Mouse (Mus musculus) layer of hippocampus, adult 2 months (tissue): Measurements from ENCODE around the gene Stk38. TPM values are rescaled to one million over a fixed set of nuclear protein-coding genes. Genes with fewer than 3 reads are reported as not detected.
"Not testable (repeated sequence)": the region's sequence is repeated elsewhere in the genome, so short reads cannot be mapped to it uniquely, and the experiment has no call there.

Experiments used
- DNase-seq, 2 experiments: peaks; one replicate each; pipeline ENCODE4 v3.0.0; 2022; ENCODE audit warnings: low spot score in 2 of 2
- H3K27ac ChIP-seq: fragments of 200-600 bp; 2 replicates; pipeline ENCODE4 v1.8.1; 2022
- H3K4me3 ChIP-seq: fragments of 200-600 bp; 2 replicates; pipeline ENCODE4 v1.8.1; 2022; ENCODE audit warnings: mild to moderate bottlenecking
- CTCF ChIP-seq: fragments of 200-600 bp; conservative IDR thresholded peaks from 2 replicates; pipeline ENCODE4 v1.8.1; 2022; ENCODE audit warnings: antibody characterized with exemption, mild to moderate bottlenecking, moderate library complexity
- total RNA-seq, 2 experiments: library from RNA; stranded (reverse); gene quantifications; 2 replicates each; pipeline ENCODE4 v1.2.3; 2021

Stk38 gene
- total RNA-seq, 2 experiments from 2014 or later = 50.4 to 65.6 TPM

DNA sequence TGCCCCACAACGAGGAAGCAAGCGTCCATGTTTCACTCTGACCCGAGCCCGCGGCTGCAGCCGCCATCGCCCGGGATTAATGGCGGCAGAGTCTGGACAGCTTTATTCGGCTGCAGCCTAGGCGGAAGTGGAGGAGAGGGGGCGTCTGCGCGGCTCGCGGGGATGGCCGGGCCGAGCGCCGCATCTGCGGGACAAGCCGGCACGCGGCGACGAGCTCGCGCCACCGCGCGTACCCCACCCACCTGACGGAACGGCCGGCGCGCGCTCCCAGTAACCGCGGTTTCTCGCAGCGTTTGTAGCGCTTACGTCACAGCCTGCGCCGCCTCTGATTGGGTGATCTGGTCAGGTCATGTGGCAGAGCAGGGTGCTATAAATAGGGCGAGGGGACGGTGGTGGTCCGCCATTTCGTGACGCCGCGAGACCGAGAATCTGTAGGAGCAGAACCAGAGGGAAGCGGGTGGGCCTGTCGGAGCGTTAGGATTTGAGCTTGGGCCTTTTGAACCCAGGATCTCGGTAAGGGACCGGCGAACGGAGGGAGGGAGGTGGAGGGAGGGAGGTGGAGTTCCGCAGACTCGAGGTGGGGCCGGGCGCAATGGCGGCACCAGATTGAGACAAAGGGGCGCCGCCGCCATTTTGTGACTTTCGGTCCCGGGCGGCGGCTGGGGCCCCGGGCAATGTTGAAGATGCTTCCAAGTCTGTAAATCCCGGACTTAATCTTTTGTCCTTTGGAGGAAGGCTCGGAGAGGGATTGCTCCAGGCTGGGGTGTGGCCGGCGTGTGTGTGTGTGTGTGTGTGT lies 24.7 kb upstream of the Stk38 start, which contains the start of gene Srsf3:
Gene Srsf3 (plus strand): TSS at position 355 of the 796 bp plus-strand sequence.
- TF ChIP-seq CTCF = no peak
- peak; percentile 98 to 99 for DNase-seq
- H3K4me3 ChIP-seq = peak within 1 kb of the TSS; percentile 95
- peak within 1 kb of the TSS; percentile 98 for H3K27ac ChIP-seq

- no peak for DNase-seq
Observed at GRCm38 (mm10) chr17:29031771-29032273, 24.0 kb upstream of the Stk38 start.

GRCm38 (mm10) chr17:29031085-29031711 lies 23.4 kb upstream of the Stk38 start:
- H3K27ac ChIP-seq = peak overlapping the region; percentile 98
- peak overlapping the region; percentile 95 for H3K4me3 ChIP-seq

More at GRCm38 (mm10) chr17:29031771-29032273, 24.0 kb upstream of the Stk38 start:
- no peak for TF ChIP-seq CTCF
- Histone ChIP-seq H3K4me3 (peak overlapping the region; percentile 95), H3K27ac (peak overlapping the region; percentile 98)

DNA sequence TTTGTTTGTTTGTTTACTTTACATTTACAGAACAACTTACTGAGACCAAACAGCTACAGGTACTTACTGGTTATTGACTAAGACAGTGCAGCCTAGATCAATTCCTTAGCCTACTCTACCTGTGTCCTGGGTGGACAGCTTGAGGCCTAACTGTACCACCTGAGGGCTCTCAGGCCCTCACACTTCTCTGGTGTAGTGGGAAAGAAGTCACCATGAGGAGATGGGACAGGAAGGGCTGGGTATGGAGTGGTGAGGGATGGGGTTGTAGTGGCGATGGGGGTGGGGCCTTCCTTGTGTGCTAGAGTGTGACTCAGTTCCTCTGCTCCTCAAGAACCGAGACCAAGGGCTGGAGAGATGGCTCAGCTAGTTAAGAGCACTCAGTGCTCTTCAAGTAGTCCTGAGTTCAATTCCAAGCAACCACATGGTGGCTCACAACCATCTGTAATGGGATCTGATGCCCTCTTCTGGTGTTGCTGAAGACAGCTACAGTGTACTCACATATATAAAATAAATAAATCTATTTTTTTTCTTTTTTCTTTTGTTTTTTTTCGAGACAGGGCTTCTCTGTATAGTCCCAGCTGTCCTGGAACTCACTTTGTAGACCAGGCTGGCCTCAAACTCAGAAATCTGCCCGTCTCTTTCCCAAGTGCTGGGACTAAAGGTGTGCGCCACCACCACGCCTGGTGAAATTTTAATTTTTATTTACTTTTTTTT lies 22.7 kb upstream of the Stk38 start:
- Histone ChIP-seq H3K4me3 (no peak overlapping the region), H3K27ac (no peak overlapping the region)
- no peak for DNase-seq
- TF ChIP-seq CTCF = peak; percentile 42

More at GRCm38 (mm10) chr17:29031085-29031711, 23.4 kb upstream of the Stk38 start:
- DNase-seq = not testable (repeated sequence)

DNA sequence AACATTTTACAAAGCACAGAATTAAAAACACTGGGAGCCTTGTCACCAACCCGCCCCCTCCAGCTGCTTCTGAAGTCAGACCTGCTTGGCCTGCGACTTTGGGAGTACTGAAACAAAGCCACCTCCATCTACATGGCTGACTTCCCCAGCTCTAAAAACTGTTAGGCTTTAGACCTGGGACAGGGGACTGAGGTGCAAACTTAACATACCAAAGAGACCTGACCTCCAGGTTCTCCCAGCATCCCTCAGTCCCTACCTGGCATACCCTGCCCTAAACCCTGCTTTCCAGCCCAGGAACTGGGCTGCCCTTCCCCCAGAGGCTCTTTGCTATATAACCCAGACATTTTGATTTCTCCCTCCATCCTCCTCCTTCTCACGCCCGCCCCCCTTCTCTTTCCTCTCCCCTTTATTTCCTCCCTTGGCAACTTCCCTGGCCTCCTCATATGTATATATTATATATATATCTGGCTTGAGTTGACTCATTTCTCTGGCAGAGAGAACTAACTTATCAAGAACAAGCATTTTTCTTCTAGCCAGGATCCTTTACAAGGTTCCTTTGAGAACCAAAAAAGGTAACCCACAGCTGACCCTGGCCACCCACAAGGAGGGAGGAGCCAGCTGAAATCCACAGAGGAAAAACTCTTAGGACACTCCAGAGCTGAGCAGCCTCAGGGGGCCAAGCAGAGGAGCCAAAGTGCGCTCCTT lies 19.0 kb upstream of the Stk38 start:
- Histone ChIP-seq H3K27ac (no peak overlapping the region), H3K4me3 (no peak overlapping the region)
- no peak for DNase-seq
- TF ChIP-seq CTCF = no peak

- no peak for TF ChIP-seq CTCF
- no peak for DNase-seq
Observed at GRCm38 (mm10) chr17:29024896-29025565, 17.2 kb upstream of the Stk38 start.

GRCm38 (mm10) chr17:29024047-29024892 lies 16.5 kb upstream of the Stk38 start:
- no peak for TF ChIP-seq CTCF
- Histone ChIP-seq H3K4me3 (no peak overlapping the region), H3K27ac (no peak overlapping the region)
- no peak for DNase-seq

More at GRCm38 (mm10) chr17:29024896-29025565, 17.2 kb upstream of the Stk38 start:
- no peak overlapping the region for H3K27ac ChIP-seq
- no peak overlapping the region for H3K4me3 ChIP-seq

DNA sequence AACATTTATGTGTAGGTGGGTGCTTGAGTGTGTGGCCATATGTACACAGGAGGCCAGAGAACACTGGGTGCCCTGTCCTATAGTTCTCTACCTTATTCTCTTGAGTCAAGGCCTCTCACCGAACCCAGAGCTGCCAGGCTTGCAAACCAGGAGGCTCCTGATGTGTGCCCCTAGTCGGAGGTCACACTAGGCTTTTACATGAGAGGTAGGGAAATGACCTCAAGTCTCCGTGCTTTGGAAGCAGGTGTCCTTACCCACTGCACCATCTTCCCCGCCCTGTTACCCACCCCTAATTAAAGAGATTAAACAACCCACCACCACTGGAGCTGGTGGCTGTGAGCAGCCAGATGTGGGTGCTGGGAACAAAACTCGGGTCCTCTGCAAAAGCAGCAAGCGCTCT lies 15.6 kb upstream of the Stk38 start:
- TF ChIP-seq CTCF = no peak
- no peak for DNase-seq
- H3K27ac ChIP-seq = no peak overlapping the region
- H3K4me3 ChIP-seq = no peak overlapping the region

GRCm38 (mm10) chr17:29022230-29022819 lies 14.5 kb upstream of the Stk38 start:
- H3K27ac ChIP-seq = no peak overlapping the region
- TF ChIP-seq CTCF = peak; percentile 70
- no peak for DNase-seq
- H3K4me3 ChIP-seq = no peak overlapping the region

DNA sequence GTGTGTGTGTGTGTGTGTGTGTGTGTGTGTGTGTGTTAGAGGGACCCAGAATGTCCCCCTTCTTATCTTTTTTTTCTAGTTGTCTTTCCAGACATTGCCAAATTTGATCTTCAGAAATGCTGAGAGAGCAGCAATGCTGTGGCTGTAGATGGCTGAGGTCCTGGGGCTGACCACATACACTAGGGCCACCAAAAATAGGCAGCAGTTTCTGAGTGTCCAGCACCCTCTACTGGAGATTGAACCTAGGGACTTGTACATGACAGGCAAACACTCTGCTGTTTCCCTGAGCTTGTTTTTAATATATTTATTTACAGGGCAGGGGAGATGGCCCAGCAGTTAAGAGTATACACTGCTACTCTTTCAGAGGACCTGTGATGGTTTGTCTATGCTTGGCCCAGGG lies 12.6 kb upstream of the Stk38 start:
- DNase-seq = no peak
- peak; percentile 49 for TF ChIP-seq CTCF
- H3K4me3 ChIP-seq = no peak overlapping the region
- H3K27ac ChIP-seq = no peak overlapping the region

- H3K27ac ChIP-seq = no peak overlapping the region
- TF ChIP-seq CTCF = no peak
- H3K4me3 ChIP-seq = no peak overlapping the region
- DNase-seq = no peak
Observed at GRCm38 (mm10) chr17:29019391-29019790, 11.6 kb upstream of the Stk38 start.
